Mouse (Mus musculus): ENCODE data around the gene Gm4871.

Gene Gm4871

DNA sequence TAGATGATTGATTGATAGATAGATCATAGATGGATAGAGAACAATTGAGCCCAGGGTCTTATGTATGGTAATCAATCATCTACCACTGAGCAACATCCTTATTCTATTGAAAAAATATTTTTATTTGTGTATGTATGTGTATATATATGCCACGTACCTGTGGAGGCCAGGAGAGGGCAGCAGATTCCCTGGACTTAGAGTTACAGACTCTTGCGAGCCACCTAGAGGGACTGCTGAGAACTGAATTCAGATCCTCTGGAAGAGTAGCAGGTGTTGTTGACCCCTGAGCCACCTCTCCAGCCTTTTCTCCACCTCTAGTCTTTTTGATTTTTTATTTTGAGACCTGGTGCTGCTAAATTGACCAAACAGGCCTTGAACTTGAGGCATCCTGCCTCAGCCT lies 34.1 kb downstream of the Gm4871 start:
- no peak for DNase-seq (ENCODE audit: low spot score in 2 of 2)

- no peak for DNase-seq (ENCODE audit: low spot score in 2 of 2)
Observed at GRCm38 (mm10) chr5:144990481-144990880, 42.1 kb downstream of the Gm4871 start.

DNA sequence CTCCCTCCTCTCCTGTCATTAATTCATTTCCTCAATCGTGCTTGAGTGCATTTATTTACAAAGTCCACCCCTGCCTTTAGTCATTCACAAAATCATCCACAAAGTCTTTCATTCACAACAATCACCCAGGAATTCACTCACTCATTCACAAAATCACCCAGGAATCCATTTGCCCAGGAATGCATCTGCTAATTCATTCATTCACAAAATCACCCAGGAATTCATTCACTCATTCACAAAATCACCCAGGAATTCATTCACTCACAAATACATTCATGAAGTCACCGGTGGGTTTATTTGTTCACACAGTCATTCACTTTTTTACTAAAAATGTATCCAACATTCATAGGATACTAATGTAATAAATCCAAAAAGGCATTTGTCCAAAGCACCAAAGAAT lies 42.5 kb downstream of the Gm4871 start:
- DNase-seq (ENCODE audit: low spot score in 2 of 2): no peak

DNA sequence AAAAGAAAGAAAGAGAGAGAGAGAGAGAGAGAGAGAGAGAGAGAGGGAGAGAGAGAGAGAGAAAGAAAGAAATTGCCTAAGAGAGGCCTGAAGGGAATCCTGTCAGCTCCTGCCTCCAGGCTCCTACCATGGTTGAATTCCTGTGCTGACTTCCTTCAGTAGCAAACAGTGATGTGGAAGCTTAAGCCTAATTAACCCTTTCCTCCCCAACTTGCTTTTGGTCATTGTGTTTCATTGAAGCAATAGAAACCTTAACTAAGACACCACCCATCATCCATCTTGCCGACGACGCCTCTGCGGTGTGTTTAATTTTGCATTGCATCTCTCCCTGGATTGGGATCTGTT lies 43.5 kb downstream of the Gm4871 start:
- DNase-seq (ENCODE audit: low spot score in 2 of 2): no peak

- DNase-seq (ENCODE audit: low spot score in 2 of 2): no peak
Observed at GRCm38 (mm10) chr5:144988340-144989060, 44.1 kb downstream of the Gm4871 start.

- no peak for DNase-seq (ENCODE audit: low spot score in 2 of 2)
Observed at GRCm38 (mm10) chr5:144987561-144987960, 45.0 kb downstream of the Gm4871 start.

DNA sequence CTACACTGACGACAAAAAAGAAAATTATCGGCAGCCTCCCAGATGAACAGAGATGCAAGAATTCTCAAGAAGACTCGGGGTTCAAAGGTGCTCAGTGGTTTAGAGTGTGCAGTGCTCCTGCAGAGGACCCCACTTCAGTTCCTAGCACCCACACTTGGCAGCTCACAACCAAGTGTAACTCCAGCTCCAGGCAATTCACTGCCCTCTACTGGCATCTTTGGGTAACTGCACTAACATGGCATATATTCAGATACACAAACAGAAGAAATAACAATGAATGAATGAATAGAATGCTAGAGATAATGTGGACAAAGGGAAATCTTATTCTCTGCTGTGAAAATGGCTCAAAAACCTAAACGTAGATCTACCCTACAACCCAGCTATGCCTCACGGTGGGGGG lies 47.7 kb downstream of the Gm4871 start:
- DNase-seq (ENCODE audit: low spot score in 2 of 2): no peak

DNA sequence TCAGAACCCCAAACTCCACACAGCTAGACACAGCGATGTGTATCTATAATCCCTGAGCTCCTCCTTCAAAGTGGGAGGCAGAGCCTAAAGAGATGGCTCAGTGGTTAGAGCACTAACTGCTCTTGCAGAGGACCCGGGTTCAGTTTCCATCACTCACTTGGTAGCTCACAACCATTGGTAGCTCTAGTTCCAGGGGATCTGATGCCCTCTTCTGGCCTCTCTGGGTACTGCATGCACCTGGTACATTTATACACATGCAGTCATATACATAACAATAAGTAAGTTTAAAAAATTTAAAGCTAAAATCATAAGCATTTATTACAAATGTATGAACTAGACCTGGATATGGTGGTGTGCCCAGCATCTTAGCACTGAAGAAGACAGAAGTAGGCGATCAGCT lies 49.3 kb downstream of the Gm4871 start:
- no peak for DNase-seq (ENCODE audit: low spot score in 2 of 2)
